Mouse (Mus musculus) liver, embryonic 14.5 days (tissue): ENCODE results near the gene Dazap1.
"Not testable (repeated sequence)": the region's sequence is repeated elsewhere in the genome, so short reads cannot be mapped to it uniquely, and the experiment has no call there.

Experiments
- CTCF ChIP-seq: IDR thresholded peaks from 2 replicates; pipeline ENCODE4 v1.5.1; 2016; ENCODE audit warnings: antibody characterized with exemption, low read depth, control low read depth
- EP300 ChIP-seq: IDR thresholded peaks from 2 replicates; pipeline ENCODE4 v1.6.1; 2016; ENCODE audit warnings: antibody characterized with exemption, low read depth

DNA sequence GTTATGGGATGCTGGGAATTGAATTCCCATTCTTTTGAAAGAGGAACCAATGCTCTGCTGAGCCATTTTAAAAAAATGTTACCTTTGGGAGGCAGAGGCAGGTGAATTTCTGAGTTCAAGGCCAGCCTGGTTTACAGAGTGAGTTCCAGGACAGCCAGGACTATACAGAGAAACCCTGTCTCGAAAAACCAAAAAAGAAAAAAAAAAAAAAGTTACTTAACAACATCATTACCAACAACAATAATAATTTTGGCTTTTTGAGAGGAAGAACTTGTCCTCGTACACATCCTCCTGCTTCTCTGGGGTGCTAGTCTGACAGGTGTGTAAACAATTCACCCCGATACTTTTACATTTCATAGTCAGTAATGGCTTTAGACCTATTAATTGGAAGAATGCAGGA lies 12.8 kb upstream of the Dazap1 start:
- TF ChIP-seq CTCF, EP300: not testable (repeated sequence)
